Mouse (Mus musculus) heart, adult 2 months (tissue): ENCODE measurements around the gene Idnk. TPM values are rescaled to one million over a fixed set of nuclear protein-coding genes. Genes with fewer than 3 reads are reported as not detected.
"Not testable (repeated sequence)": the region's sequence is repeated elsewhere in the genome, so short reads cannot be mapped to it uniquely, and the experiment has no call there.

Experiments
- DNase-seq, 2 experiments: peaks; one replicate each; pipeline ENCODE4 v3.0.0; 2021
- H3K27ac ChIP-seq: fragments of 200-600 bp; 2 replicates; pipeline ENCODE4 v1.8.1; 2022
- H3K27me3 ChIP-seq: fragments of 200-500 bp; 2 replicates; pipeline ENCODE4 v1.6.1; 2012; ENCODE audit warnings: mild to moderate bottlenecking, low read length, inconsistent platforms, mixed read lengths; ENCODE audit not compliant: control insufficient read depth, insufficient read depth
- H3K36me3 ChIP-seq: fragments of 200-500 bp; 2 replicates; pipeline ENCODE4 v1.6.1; 2012; ENCODE audit warnings: low read length, inconsistent platforms; ENCODE audit not compliant: control insufficient read depth, insufficient read depth
- H3K4me1 ChIP-seq: fragments of 200-500 bp; 2 replicates; pipeline ENCODE4 v1.6.1; 2011; ENCODE audit warnings: low read length; ENCODE audit not compliant: control insufficient read depth, insufficient read depth
- H3K4me3 ChIP-seq: fragments of 200-600 bp; 2 replicates; pipeline ENCODE4 v1.8.1; 2022
- H3K79me2 ChIP-seq: fragments of 200-500 bp; replicated peaks from 2 replicates; pipeline ENCODE4 v1.6.1; 2012; ENCODE audit warnings: mild to moderate bottlenecking, inconsistent platforms, low read length, moderate library complexity, mixed read lengths; ENCODE audit not compliant: control insufficient read depth, insufficient read depth
- H3K9ac ChIP-seq: fragments of 200-500 bp; 2 replicates; pipeline ENCODE4 v1.6.1; 2012; ENCODE audit warnings: low read depth, mild to moderate bottlenecking, control low read depth, inconsistent platforms, low read length, mixed read lengths
- CTCF ChIP-seq: fragments of 200-600 bp; IDR thresholded peaks from 2 replicates; pipeline ENCODE4 v1.8.1; 2022; ENCODE audit warnings: antibody characterized with exemption, mild to moderate bottlenecking, moderate library complexity
- EP300 ChIP-seq: fragments of 200-500 bp; IDR thresholded peaks from 2 replicates; pipeline ENCODE4 v1.6.1; 2011; ENCODE audit warnings: low read depth, low read length, control low read depth; ENCODE audit not compliant: insufficient read depth
- POLR2A ChIP-seq: fragments of 200-500 bp; IDR thresholded peaks from 2 replicates; pipeline ENCODE4 v1.6.1; 2011; ENCODE audit warnings: mild to moderate bottlenecking, low read depth, low read length, control low read depth; ENCODE audit not compliant: insufficient read depth
- WGBS: fragments of 180-500 bp; shearing (Covaris S2); methylation state at CpG from one replicate; pipeline ENCODE4 v1.1.7; 2018; 5-methylcytosine and 5-hydroxymethylcytosine counted together
- intact Hi-C: fragments of 180-260 bp; cut with DNase I; formaldehyde crosslinking; loops from one replicate; pipeline ENCODE4 v1.15.1; 2025
- polyA plus RNA-seq: library from polyadenylated mRNA; depleted of rRNA; stranded (reverse); fragments of >200 nt; gene quantifications from 2 replicates; pipeline ENCODE4 v1.2.3, GENCODE M21; 2012
- total RNA-seq, 2 experiments: library from RNA; stranded (reverse); gene quantifications; 2 replicates each; pipeline ENCODE4 v1.2.3; 2021

Gene Idnk
- total and polyA plus RNA-seq, 3 experiments: 14.8 to 24.0 (median 22.3) TPM

DNA sequence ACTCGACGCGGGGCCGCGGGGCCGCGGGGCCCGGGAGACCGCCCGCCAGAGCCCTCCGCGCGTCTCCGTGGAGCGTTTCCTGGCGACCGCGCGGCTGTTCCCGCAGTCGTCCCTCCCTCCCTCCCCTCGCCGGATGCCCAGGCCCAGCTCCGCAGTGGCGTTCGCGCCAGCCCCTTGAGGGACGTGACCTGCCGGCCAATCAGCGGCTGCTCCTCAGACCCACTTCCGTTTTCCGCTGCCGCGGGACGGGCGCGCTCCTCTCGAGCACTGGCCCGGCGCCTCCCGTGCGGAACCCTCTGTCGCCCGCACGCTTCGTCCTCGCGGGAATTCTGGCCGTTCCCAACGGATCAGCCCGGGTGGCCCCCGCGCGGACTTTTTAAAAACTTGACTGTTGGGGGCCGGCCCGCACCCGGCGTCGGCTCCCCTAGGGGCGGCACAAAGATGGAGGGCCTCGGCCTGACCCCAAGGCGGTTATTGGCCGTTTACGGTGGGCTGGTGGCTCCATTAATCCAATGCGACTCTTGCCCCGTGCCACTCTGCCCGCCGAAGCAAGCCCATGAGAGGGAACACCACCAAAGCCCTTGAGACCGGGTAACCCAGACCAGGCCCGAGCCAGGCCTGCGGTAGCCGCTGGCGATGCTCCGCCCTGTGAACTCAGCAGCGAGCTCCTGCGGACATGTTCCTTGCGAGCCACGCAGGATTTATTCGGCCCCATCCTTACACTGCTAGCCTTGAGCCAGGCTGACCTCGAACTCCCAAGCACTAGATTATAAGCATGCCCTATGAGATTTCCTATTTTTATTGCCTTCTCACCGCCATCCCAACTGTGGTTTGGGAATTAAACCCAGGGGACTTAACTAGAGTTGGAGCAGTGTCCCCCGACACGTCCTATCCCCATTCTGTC is 28.4 kb upstream of the Idnk start:
- WGBS: under 1% methylated on average over 83 of the region's 83 CpGs
- peak overlapping the region; percentile 94 for H3K4me3 ChIP-seq
- H3K27ac ChIP-seq: peak overlapping the region; percentile 100
- peaks cover 4% of the 10 kb centered on the region for H3K4me1 ChIP-seq
- peak; percentile 98 to 99 for DNase-seq
- no peaks in the 10 kb centered on the region for H3K27me3 ChIP-seq
- TF ChIP-seq EP300 (no peak), CTCF (peak; percentile 4; the same call in 1 of the 2 replicates), POLR2A (peak; percentile 89)
- intact Hi-C loops: loop anchor here (1.0 to 10.0 kb wide), 2 partner anchors 28 to 276 kb away; partner anchors contain the start of genes Hnrnpk, Idnk and Rmi1
- H3K79me2 ChIP-seq: peaks cover 3% of the 10 kb centered on the region
- H3K36me3 ChIP-seq: peaks cover 6% of the 10 kb centered on the region
- peak overlapping the region; percentile 95 for H3K9ac ChIP-seq

GRCm38 (mm10) chr13:58129687-58130246 is 27.7 kb upstream of the Idnk start:
- WGBS: 29% methylated on average over 4 of the region's 4 CpGs
- H3K4me3 ChIP-seq: peak overlapping the region; percentile 94
- no peak for TF ChIP-seq EP300
- no peak for TF ChIP-seq POLR2A
- no peak for TF ChIP-seq CTCF
- H3K9ac ChIP-seq: peak overlapping the region; percentile 95
- H3K27me3 ChIP-seq: no peaks in the 10 kb centered on the region
- H3K27ac ChIP-seq: peak overlapping the region; percentile 100
- H3K4me1 ChIP-seq: peaks cover 4% of the 10 kb centered on the region
- intact Hi-C loops: loop anchor here (1.0 to 10.0 kb wide), 2 partner anchors 28 to 275 kb away; partner anchors contain the start of genes Hnrnpk, Idnk and Rmi1
- peaks cover 3% of the 10 kb centered on the region for H3K79me2 ChIP-seq
- peaks cover 6% of the 10 kb centered on the region for H3K36me3 ChIP-seq
- DNase-seq: no peak

DNA sequence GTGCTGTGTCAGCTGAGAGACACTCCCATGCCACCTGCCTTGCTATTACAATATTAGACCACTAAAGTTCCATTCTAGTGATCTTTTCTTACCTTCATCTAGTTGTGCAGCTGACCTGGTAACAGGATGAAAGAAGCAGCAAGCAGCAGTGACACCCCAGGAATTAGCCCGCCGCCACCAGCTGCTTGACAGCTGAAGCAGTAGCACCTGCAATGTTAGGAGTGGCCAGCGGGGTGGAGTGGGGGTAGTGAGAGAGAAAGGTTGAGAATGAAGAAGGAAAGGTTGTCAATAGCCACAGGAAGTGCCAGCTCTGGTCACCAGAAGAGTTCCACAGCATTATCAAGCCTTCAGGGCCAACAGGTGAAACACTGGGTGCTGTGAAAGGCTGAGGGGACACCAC is 25.8 kb upstream of the Idnk start:
- Histone ChIP-seq H3K9ac (no peak overlapping the region), H3K4me3 (no peak overlapping the region), H3K27ac (no peak overlapping the region), H3K79me2 (peaks cover 3% of the 10 kb centered on the region), H3K36me3 (no peaks in the 10 kb centered on the region), H3K4me1 (peaks cover 4% of the 10 kb centered on the region), H3K27me3 (no peaks in the 10 kb centered on the region)
- intact Hi-C loops: no loop called here
- DNase-seq: no peak
- WGBS: 63% methylated on average over 3 of the region's 3 CpGs
- TF ChIP-seq POLR2A: no peak
- TF ChIP-seq EP300: no peak
- TF ChIP-seq CTCF: no peak

GRCm38 (mm10) chr13:58146603-58147002 is 10.8 kb upstream of the Idnk start:
- DNase-seq, H3K9ac ChIP-seq, H3K36me3 ChIP-seq, H3K79me2 ChIP-seq, intact Hi-C loops, H3K4me3 ChIP-seq, H3K4me1 ChIP-seq, H3K27me3 ChIP-seq, H3K27ac ChIP-seq: not testable (repeated sequence)
- 95% methylated on average over 8 of the region's 8 CpGs for WGBS

- DNase-seq: no peak
- Histone ChIP-seq H3K4me1 (peaks cover 3% of the 10 kb centered on the region), H3K9ac (no peak overlapping the region), H3K36me3 (no peaks in the 10 kb centered on the region), H3K27me3 (no peaks in the 10 kb centered on the region), H3K4me3 (no peak overlapping the region), H3K79me2 (no peaks in the 10 kb centered on the region), H3K27ac (no peak overlapping the region)
- intact Hi-C loops: loop anchor here (2.0 kb wide), 1 partner anchor 135 kb away; no protein-coding TSS in a partner anchor
- WGBS: 89% methylated on average over 1 of the region's 1 CpGs
- no peak for TF ChIP-seq EP300
- no peak for TF ChIP-seq POLR2A
- TF ChIP-seq CTCF: no peak
Observed at GRCm38 (mm10) chr13:58147760-58148159, 9.7 kb upstream of the Idnk start.

- no peaks in the 10 kb centered on the region for H3K36me3 ChIP-seq
Observed at GRCm38 (mm10) chr13:58148256-58148831, 9.1 kb upstream of the Idnk start.

More at GRCm38 (mm10) chr13:58148256-58148831, 9.1 kb upstream of the Idnk start:
- DNase-seq: peak; percentile 46 to 51
- Histone ChIP-seq H3K79me2 (no peaks in the 10 kb centered on the region), H3K4me3 (peak overlapping the region; percentile 41), H3K27me3 (no peaks in the 10 kb centered on the region), H3K4me1 (peaks cover 3% of the 10 kb centered on the region), H3K9ac (peak overlapping the region; percentile 40), H3K27ac (no peak overlapping the region)
- WGBS: 3% methylated on average over 17 of the region's 17 CpGs
- no peak for TF ChIP-seq CTCF
- no peak for TF ChIP-seq POLR2A
- TF ChIP-seq EP300: no peak
- intact Hi-C loops: loop anchor here (2.0 kb wide), 1 partner anchor 136 kb away; no protein-coding TSS in a partner anchor
